Mouse (Mus musculus) CH12.LX (cell line): ENCODE data around the gene Tsc22d2. TPM values are rescaled to one million over a fixed set of nuclear protein-coding genes. Genes with fewer than 3 reads are reported as not detected.

ENCODE experiments used
- DNase-seq: peaks from one replicate; pipeline ENCODE4 v3.0.0-alpha.2; 2013; ENCODE audit errors: extremely low read depth
- H3K27ac ChIP-seq: 2 replicates; pipeline ENCODE4 v1.5.1; 2012; ENCODE audit warnings: low read depth, mild to moderate bottlenecking, control low read depth, moderate library complexity; ENCODE audit not compliant: insufficient read depth
- H3K27me3 ChIP-seq: replicated peaks from 2 replicates; pipeline ENCODE3; 2012; ENCODE audit warnings: inconsistent platforms
- H3K36me3 ChIP-seq, 2 experiments: replicated peaks in 1 of 2; 2 replicates each; pipeline versions ENCODE3 to v1.6.1; 2012; ENCODE audit warnings: inconsistent platforms in 1 of 2, low read length in 1 of 2, mild to moderate bottlenecking in 1 of 2, mixed read lengths in 1 of 2, moderate library complexity in 1 of 2; ENCODE audit not compliant: control insufficient read depth in 1 of 2, insufficient read depth in 1 of 2
- H3K4me1 ChIP-seq, 2 experiments: 2 replicates each; pipeline ENCODE4 v1.6.1; 2012; ENCODE audit warnings: inconsistent platforms in 1 of 2, moderate library complexity in 1 of 2; ENCODE audit not compliant: insufficient read depth in 2 of 2, control insufficient read depth in 1 of 2
- H3K4me2 ChIP-seq: 2 replicates; pipeline ENCODE4 v1.6.1; 2012; ENCODE audit warnings: low read depth, mild to moderate bottlenecking, control low read depth; ENCODE audit not compliant: poor library complexity, insufficient read depth, severe bottlenecking
- H3K4me3 ChIP-seq, 3 experiments: fragments of 150-350 bp in 1 of 3; sonication (generic) in 1 of 3; replicated peaks in 1 of 3; 2 replicates each; pipeline versions ENCODE3 to v1.5.1; 2011 to 2012; ENCODE audit warnings: low read depth in 2 of 3, low read length in 2 of 3, mild to moderate bottlenecking in 2 of 3, moderate library complexity in 2 of 3, control low read depth in 1 of 3, improper control_type of control experiment in 1 of 3, inconsistent platforms in 1 of 3, mixed read lengths in 1 of 3; ENCODE audit not compliant: poor library complexity in 1 of 3
- H3K79me2 ChIP-seq: replicated peaks from 2 replicates; pipeline ENCODE4 v1.6.1; 2012; ENCODE audit warnings: mild to moderate bottlenecking, moderate library complexity; ENCODE audit not compliant: control insufficient read depth, poor library complexity, insufficient read depth, severe bottlenecking; ENCODE audit errors: extremely low read depth
- H3K9ac ChIP-seq: 2 replicates; pipeline ENCODE4 v1.6.1; 2012; ENCODE audit warnings: low read depth, mild to moderate bottlenecking, control low read depth, moderate library complexity; ENCODE audit not compliant: insufficient read depth
- H3K9me3 ChIP-seq: replicated peaks from 2 replicates; pipeline ENCODE3; 2012; ENCODE audit warnings: low read length, inconsistent platforms, mixed read lengths
- BHLHE40 ChIP-seq: IDR thresholded peaks from 2 replicates; pipeline ENCODE4 v1.6.1; 2011; ENCODE audit warnings: mild to moderate bottlenecking, low read depth, low read length, improper control_type of control experiment
- CHD1 ChIP-seq: IDR thresholded peaks from 2 replicates; pipeline ENCODE4 v1.6.1; 2012; ENCODE audit warnings: low read depth, low read length, improper control_type of control experiment, inconsistent platforms
- CTCF ChIP-seq, 2 experiments: IDR thresholded peaks in 1 of 2; conservative IDR thresholded peaks in 1 of 2; 2 replicates each; pipeline ENCODE4 v1.5.1; 2011 to 2012; ENCODE audit warnings: low read depth in 2 of 2, low read length in 2 of 2, improper control_type of control experiment in 1 of 2, inconsistent platforms in 1 of 2, mild to moderate bottlenecking in 1 of 2, moderate library complexity in 1 of 2
- E2F4 ChIP-seq: IDR thresholded peaks from 2 replicates; pipeline ENCODE4 v1.6.1; 2011; ENCODE audit warnings: low read depth, low read length, improper control_type of control experiment; ENCODE audit not compliant: insufficient replicate concordance
- EP300 ChIP-seq: IDR thresholded peaks from 2 replicates; pipeline ENCODE4 v1.6.1; 2011; ENCODE audit warnings: low read length, improper control_type of control experiment
- GABPA ChIP-seq: IDR thresholded peaks from 2 replicates; pipeline ENCODE4 v1.6.1; 2012; ENCODE audit warnings: low read depth, low read length, improper control_type of control experiment, inconsistent platforms; ENCODE audit not compliant: insufficient replicate concordance
- IRF4 ChIP-seq: IDR thresholded peaks from 2 replicates; pipeline ENCODE4 v1.6.1; 2014; ENCODE audit warnings: low read depth, mild to moderate bottlenecking, inconsistent platforms, low read length, improper control_type of control experiment
- JUN ChIP-seq: IDR thresholded peaks from 2 replicates; pipeline ENCODE4 v1.6.1; 2011; ENCODE audit warnings: low read depth, mild to moderate bottlenecking, low read length, improper control_type of control experiment, moderate library complexity; ENCODE audit not compliant: insufficient read depth
- JUND ChIP-seq: conservative IDR thresholded peaks from 2 replicates; pipeline ENCODE4 v1.6.1; 2011; ENCODE audit warnings: low read depth, low read length, improper control_type of control experiment
- MAZ ChIP-seq: IDR thresholded peaks from 2 replicates; pipeline ENCODE4 v1.6.1; 2012; ENCODE audit warnings: low read depth, mild to moderate bottlenecking, inconsistent platforms, low read length, improper control_type of control experiment, moderate library complexity
- MEF2A ChIP-seq: IDR thresholded peaks from 2 replicates; pipeline ENCODE4 v1.6.1; 2014; ENCODE audit warnings: low read depth, mild to moderate bottlenecking, inconsistent platforms, low read length, improper control_type of control experiment, borderline replicate concordance
- NELFE ChIP-seq: IDR thresholded peaks from 2 replicates; pipeline ENCODE4 v1.6.1; 2011; ENCODE audit warnings: low read depth, low read length, improper control_type of control experiment
- NRF1 ChIP-seq: IDR thresholded peaks from 2 replicates; pipeline ENCODE4 v1.6.1; 2014; ENCODE audit warnings: low read depth, mild to moderate bottlenecking, inconsistent platforms, low read length, improper control_type of control experiment, moderate library complexity
- RCOR1 ChIP-seq: conservative IDR thresholded peaks from 2 replicates; pipeline ENCODE4 v1.6.1; 2012; ENCODE audit warnings: low read depth, mild to moderate bottlenecking, inconsistent platforms, low read length, improper control_type of control experiment
- SIN3A ChIP-seq: IDR thresholded peaks from 2 replicates; pipeline ENCODE4 v1.6.1; 2012; ENCODE audit warnings: low read length, improper control_type of control experiment, inconsistent platforms
- TBP ChIP-seq: conservative IDR thresholded peaks from 2 replicates; pipeline ENCODE4 v1.6.1; 2011; ENCODE audit warnings: low read depth, low read length, improper control_type of control experiment
- UBTF ChIP-seq: IDR thresholded peaks from 2 replicates; pipeline ENCODE4 v1.6.1; 2012; ENCODE audit warnings: low read depth, mild to moderate bottlenecking, inconsistent platforms, low read length, improper control_type of control experiment, moderate library complexity
- USF1 ChIP-seq: IDR thresholded peaks from 2 replicates; pipeline ENCODE4 v1.6.1; 2014; ENCODE audit warnings: low read depth, mild to moderate bottlenecking, inconsistent platforms, low read length, improper control_type of control experiment
- USF2 ChIP-seq: conservative IDR thresholded peaks from 2 replicates; pipeline ENCODE4 v1.6.1; 2011; ENCODE audit warnings: low read depth, low read length, improper control_type of control experiment
- ZC3H11A ChIP-seq: IDR thresholded peaks from 2 replicates; pipeline ENCODE4 v1.6.1; 2012; ENCODE audit warnings: low read depth, mild to moderate bottlenecking, inconsistent platforms, low read length, improper control_type of control experiment
- ZMIZ1 ChIP-seq: IDR thresholded peaks from 2 replicates; pipeline ENCODE4 v1.6.1; 2012; ENCODE audit warnings: low read depth, mild to moderate bottlenecking, inconsistent platforms, low read length, improper control_type of control experiment
- ZNF384 ChIP-seq: IDR thresholded peaks from 2 replicates; pipeline ENCODE4 v1.6.1; 2012; ENCODE audit warnings: low read depth, low read length, improper control_type of control experiment, inconsistent platforms
- dilution Hi-C: fragments of 300-500 bp; cut with MboI; formaldehyde crosslinking; loops from 2 replicates; pipeline ENCODE4 v1.14.3; 2020; ENCODE audit warnings: low sequenced_read_pairs; ENCODE audit not compliant: extremely low pct_unique_long_range_greater_than_20kb, extremely low pct_ligation_motif_present
- in situ Hi-C: fragments of 300-500 bp; cut with MboI; formaldehyde crosslinking; loops from 3 replicates; pipeline ENCODE4 v1.14.3; 2019; ENCODE audit warnings: low sequenced_read_pairs, low pct_ligation_motif_present, low pct_unique_long_range_greater_than_20kb, mixed read lengths
- polyA plus RNA-seq: library from polyadenylated mRNA; unstranded; fragments of >175 nt; gene quantifications from 2 replicates; pipeline ENCODE4 v1.2.1, GENCODE M21; 2012; ENCODE audit warnings: low read depth; ENCODE audit not compliant: insufficient read length
- total RNA-seq, 2 experiments: library from RNA; depleted of rRNA; stranded (reverse); fragments of 300-350 nt in 1 of 2; fragments of >200 nt in 1 of 2; gene quantifications; 2 replicates each; pipeline ENCODE4 v1.2.3; 2012 to 2014

Gene Tsc22d2
- total and polyA plus RNA-seq, 3 experiments: 9.0 to 17.4 (median 12.9) TPM

DNA sequence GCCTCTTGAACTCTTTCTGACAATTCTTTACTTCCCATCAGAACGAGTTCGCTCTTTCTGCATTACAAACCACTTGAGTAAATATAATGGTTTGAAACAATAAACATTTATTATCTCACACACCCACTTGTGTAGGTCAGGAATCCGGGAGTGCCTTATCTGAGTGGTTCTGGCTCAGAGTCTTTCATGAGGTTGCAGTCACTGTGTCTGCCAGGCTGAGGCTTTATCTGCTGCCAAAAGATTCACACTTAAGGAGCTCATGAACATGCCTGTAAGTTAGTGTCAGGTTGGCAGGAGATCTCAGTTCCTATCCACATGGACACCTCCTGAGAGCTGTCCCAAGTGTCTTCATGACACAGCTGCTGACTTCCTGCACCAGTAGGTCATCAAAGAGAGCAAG lies 47.8 kb upstream of the Tsc22d2 start:
- dilution Hi-C loops: no loop called here
- in situ Hi-C loops: no loop called here
- Histone ChIP-seq H3K4me1 (peaks cover 4 to 6% of the 10 kb centered on the region in 2 experiments; a peak in 1 of 4 replicates), H3K9me3 (no peaks in the 10 kb centered on the region), H3K36me3 (no peaks in the 10 kb centered on the region), H3K79me2 (no peaks in the 10 kb centered on the region), H3K9ac (no peak overlapping the region), H3K27ac (no peak overlapping the region), H3K27me3 (no peaks in the 10 kb centered on the region), H3K4me2 (no peak overlapping the region), H3K4me3 (no peak overlapping the region)
- no peak for TF ChIP-seq SIN3A
- TF ChIP-seq JUN: no peak
- no peak for TF ChIP-seq EP300
- TF ChIP-seq CHD1: no peak
- TF ChIP-seq CTCF (conservative IDR thresholded peaks at IDR 0.05 in 1 of 2, IDR thresholded peaks at IDR 0.05 in 1 of 2; ENCODE audit: low read depth in 2 of 2, low read length in 2 of 2): no peak
- TF ChIP-seq RCOR1: no peak
- TF ChIP-seq ZMIZ1: no peak
- no peak for TF ChIP-seq BHLHE40
- no peak for TF ChIP-seq NRF1
- no peak for TF ChIP-seq MAZ
- TF ChIP-seq NELFE: no peak
- no peak for TF ChIP-seq IRF4
- TF ChIP-seq USF2: no peak
- no peak for TF ChIP-seq E2F4
- no peak for TF ChIP-seq JUND
- no peak for TF ChIP-seq TBP
- TF ChIP-seq USF1: no peak
- TF ChIP-seq ZC3H11A: no peak
- TF ChIP-seq UBTF: no peak
- DNase-seq: no peak

DNA sequence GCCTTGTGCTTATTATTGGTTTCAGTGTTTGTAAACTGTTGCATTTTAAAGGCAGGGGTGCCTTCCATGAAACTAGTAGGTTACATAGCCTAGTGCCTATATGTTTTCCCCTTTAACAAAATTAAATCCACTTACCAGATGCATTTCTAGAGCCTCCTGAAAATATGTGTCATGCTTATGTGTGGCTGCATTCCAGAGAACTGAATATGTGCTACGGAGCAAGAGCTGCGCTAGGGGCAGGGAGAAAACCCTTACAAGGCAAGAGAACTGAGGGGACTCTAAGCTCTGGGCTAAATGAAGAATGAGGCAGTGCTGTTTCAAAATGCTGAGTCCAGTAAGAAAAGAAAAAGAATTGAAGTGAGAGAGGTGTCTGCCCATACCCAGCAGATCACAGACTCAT lies 43.7 kb upstream of the Tsc22d2 start:
- Histone ChIP-seq H3K79me2 (no peaks in the 10 kb centered on the region), H3K4me2 (no peak overlapping the region), H3K27me3 (no peaks in the 10 kb centered on the region), H3K4me3 (no peak overlapping the region), H3K27ac (no peak overlapping the region), H3K36me3 (no peaks in the 10 kb centered on the region), H3K4me1 (0 out of 4 replicates have a peak, but pooled peaks cover 0 to 4% of the 10 kb centered on the region in 2 experiments), H3K9me3 (no peaks in the 10 kb centered on the region), H3K9ac (no peak overlapping the region)
- TF ChIP-seq GABPA (no peak), RCOR1 (no peak), MEF2A (no peak), USF1 (no peak), ZNF384 (no peak)
- in situ Hi-C loops: no loop called here
- dilution Hi-C loops: no loop called here
- DNase-seq: no peak
